Mouse (Mus musculus) lung, postnatal 36 days (tissue): ENCODE measurements at regions not wholly inside any gene's neighbourhood (a gene's known extent, or its start where the extent isn't known, plus 50 kb on each side); places are given as distances from the start of the nearest gene placed in this dataset.

Experiments used
- DNase-seq: peaks from one replicate; pipeline ENCODE4 v3.0.0; 2022; ENCODE audit warnings: mixed read lengths

DNA sequence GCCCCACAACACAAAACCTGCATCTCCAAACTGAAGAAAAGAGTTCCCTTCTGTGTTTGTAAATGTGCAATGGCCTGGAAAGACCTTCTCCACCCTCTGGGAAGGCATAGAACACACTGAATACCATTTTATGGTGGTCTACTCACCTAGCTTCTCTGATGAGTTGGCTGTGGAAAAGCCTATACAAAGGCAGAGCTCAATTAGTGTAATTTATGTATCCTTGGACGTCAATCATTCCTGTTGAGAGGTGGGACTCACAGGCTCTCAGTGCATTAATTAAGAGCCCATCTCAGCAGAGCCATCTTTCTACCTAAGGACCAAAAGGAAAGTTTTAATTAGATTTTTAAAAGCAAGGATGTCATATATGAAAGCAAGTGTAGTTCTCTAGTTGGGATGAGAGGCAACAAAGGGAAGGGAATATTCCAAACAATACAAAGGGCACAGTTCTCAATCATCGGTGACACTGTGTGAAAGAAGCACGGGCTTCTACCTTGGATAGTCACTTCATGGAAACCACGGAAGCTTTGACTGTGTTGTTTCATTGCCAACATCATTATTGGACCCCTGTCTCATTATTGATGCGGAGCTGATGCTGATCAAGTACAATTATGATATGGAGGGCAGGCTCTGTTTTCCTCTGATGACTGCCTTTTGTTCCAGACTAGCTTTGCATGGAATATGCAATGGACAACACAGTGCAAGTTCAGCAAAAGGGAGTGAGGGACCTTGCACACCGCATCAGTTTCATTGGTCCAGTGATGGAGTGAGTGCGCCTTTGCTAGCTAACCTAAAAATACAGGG, 392.5 kb upstream of the Tenm3 start:
- no peak for DNase-seq

- no peak for DNase-seq
Measured at GRCm38 (mm10) chr8:49223841-49224420, 380.2 kb upstream of the Tenm3 start.

- no peak for DNase-seq
Measured at GRCm38 (mm10) chr8:49195333-49195640, 351.5 kb upstream of the Tenm3 start.

DNA sequence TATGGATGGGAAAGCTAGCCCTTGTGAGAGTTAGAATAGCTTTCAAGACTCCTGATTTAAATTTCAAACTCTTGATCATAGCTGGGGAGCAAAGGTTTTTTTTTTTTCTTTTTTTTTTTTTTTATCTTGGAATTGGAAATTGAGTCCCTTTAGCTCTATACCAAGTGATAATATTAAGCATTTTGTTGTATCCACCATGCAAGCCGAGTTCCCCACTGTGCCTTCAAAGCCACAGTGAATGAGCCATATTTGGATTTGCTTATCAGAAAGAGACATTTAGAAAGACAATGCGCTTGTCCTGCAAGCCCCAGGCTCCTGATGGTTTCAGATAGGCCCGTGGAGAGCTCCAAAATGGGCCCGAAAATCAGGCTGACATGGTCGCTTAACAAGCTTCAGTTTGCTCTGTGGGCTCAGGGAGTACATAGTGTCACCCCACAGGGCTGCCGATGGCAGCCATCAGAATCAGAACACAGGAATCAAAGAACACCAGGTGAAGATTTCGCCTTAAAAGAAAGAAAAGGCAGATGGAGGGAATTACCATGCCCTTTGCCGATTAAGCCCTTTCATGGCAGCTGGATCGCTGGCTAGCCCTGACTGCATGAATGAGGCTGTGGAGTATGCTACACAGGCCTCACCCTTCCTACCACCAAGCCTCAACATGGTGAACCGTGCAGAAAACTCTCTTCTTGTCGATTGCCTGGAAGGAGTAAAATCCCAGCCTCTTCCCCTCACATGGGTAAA, 351.0 kb upstream of the Tenm3 start:
- DNase-seq = no peak

- DNase-seq = no peak
Measured at GRCm38 (mm10) chr8:49186853-49187252, 343.1 kb upstream of the Tenm3 start.

- DNase-seq = no peak
Measured at GRCm38 (mm10) chr8:49175386-49175785, 331.6 kb upstream of the Tenm3 start.

GRCm38 (mm10) chr8:49174956-49175355, 331.2 kb upstream of the Tenm3 start:
- no peak for DNase-seq

- DNase-seq = no peak
Measured at GRCm38 (mm10) chr8:49159318-49159717, 315.6 kb upstream of the Tenm3 start.

GRCm38 (mm10) chr8:49158201-49158600, 314.4 kb upstream of the Tenm3 start:
- DNase-seq = no peak

- DNase-seq = no peak
Measured at GRCm38 (mm10) chr8:49136503-49137044, 292.8 kb upstream of the Tenm3 start.

DNA sequence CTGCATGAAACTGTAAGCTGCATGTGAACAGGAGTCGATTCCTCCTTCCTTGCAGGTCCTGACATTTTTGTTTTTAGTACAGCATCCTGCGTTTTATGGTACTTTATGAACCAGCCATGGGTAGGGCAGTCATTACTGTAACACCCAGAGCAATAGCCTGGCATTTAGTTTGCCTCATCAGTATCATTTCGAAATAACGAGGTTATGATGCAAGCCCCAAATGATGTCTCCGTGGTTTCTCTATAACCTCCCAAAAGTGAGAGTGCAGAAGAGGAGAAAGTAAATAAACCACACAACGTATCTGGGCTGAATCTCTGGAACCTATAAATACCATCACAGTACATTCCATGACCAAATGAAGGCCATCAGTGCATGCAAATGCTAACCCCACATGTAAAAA, 265.3 kb upstream of the Tenm3 start:
- no peak for DNase-seq

DNA sequence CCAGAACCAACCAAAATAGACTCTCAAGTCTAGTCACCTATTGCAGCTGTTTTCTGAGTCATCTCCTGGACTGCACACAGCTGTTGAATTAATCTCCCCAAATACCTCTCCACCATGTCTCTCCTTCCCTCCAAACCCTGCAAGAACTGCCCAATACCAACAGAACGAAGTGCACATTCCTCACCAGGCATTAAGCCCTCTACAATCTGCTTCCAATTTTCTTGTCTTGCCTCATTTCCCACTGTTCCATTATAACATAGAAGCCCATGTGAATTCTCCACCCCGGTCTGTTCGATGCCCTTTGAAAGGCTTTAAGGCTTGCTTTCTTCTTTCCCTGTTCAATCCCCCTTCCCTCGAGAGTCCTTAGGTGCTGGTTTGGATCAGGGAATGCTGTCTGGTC, 264.9 kb upstream of the Tenm3 start:
- DNase-seq = no peak

DNA sequence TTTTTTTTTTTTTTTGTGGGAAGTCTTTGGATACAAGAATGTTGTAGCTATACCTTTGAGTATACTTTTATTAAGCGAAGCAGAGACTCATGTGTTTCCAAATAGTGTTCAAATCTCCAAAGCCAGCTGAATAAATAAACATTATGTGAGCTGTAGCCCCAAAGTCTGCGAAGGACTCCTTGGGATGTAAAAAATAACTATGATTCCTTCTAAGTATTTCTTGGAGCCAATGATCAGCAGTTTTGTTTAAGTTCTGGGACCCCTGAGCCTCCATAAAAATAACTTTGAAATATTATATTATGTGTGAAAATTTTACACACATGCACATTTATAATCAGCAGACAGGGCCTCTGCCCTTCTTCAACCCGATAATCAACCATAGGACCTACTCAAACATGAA, 262.8 kb upstream of the Tenm3 start:
- no peak for DNase-seq

DNA sequence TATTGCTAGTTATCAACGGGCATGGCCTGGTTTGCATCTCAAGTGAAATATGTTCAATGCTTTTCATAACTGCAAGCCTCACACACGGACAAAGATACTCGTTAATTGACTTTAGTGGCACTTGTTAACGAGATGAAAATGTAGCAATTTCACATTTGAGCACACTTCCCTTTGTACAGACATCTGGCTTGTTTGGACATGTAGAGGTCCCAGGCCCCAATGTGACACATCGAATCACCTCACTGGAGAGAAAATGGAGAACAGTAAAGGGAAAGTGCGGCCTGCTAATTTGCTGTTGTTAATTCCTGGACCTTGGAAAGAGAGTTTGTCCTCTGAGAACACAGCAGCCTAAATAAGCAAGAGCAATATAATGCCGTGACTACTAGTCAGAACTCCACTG, 257.4 kb upstream of the Tenm3 start:
- no peak for DNase-seq

- DNase-seq = no peak
Measured at GRCm38 (mm10) chr8:49084191-49084875, 240.6 kb upstream of the Tenm3 start.

- DNase-seq = no peak
Measured at GRCm38 (mm10) chr8:49069451-49069850, 225.7 kb upstream of the Tenm3 start.

DNA sequence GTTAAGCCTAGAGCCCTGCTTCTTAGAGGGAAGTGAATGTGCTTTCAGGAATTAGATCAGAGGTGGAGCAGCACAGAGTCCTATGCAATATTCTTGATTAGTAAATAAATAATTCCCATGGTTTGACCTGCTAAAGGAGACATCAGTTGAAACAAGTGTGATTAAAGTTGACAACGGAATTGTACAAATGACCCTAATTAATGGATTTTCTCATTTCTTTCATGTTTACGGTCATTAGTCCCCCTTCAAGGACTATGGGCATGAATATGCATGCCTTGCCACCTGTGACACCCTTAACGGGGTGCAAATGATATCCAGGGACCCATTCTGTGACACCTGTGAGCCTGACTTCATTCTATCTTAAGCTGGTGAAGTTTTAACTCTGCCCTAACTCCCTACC, 219.5 kb upstream of the Tenm3 start:
- DNase-seq = no peak

- DNase-seq = no peak
Measured at GRCm38 (mm10) chr8:49043236-49043635, 199.5 kb upstream of the Tenm3 start.

GRCm38 (mm10) chr8:49035970-49036700, 192.4 kb upstream of the Tenm3 start:
- DNase-seq = no peak

DNA sequence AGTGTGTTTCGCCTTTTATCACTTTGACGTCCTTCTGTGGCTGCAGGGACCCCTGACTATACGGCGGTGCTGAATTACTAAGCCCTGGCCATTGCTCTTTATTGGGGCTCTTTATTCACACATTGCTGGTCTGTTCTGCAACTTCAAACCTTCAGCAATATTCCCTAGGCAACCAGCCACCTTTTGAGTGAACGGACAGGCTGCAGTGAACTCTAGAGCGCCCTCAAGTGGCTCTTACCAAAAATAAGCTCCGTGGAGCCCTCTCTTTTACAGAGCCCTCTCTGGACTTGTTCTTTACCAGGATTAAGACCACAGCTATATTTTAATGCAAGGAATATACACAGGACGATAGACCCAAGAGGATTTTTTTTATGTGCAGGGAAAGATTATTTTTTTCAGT, 191.8 kb upstream of the Tenm3 start:
- DNase-seq = no peak

- DNase-seq = no peak
Measured at GRCm38 (mm10) chr8:49030255-49030654, 186.5 kb upstream of the Tenm3 start.

DNA sequence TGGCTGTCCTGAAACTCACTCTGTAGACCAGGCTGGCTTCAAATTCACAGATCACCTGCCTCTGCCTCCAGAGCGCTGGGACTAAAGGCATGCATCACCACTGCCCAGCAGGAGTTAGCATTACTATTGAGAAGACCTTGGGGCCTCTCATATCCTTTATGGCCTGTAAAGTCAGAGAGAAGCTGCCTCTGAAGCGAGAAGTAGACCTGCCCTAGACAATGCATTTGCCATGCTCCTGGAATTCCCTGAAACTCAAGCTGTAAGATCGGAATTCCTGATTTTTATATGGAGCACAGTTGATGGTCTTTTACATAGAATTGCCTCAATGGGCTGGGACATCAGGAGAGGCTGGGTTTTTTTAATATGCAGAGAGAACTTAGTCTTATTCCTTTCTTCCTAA, 174.0 kb upstream of the Tenm3 start:
- no peak for DNase-seq

DNA sequence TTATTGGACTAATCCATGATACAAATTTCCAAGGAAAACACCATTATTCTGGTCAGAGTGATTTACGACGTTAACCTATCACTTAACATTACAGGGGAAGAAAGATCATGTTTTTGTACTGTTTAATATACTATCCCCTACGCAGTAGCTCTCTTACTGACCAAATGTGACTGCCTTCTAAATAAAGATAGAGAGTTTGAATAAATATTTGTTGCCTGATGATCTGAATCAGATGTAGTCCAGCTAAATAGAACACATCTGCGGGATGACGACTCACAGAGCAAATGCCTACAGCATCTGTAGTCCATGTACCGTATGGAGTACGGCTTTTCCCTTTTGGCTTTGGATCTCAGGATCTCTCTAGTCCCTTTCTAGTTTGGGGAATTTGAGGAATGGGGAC, 171.9 kb upstream of the Tenm3 start:
- no peak for DNase-seq
